Mouse (Mus musculus) stomach, postnatal 0 days (tissue): ENCODE results near the gene Nrp2. TPM values are rescaled to one million over a fixed set of nuclear protein-coding genes. Genes with fewer than 3 reads are reported as not detected.

ENCODE experiments used
- ATAC-seq: fragments of 200-750 bp; cut with Nextera tagmentation; 2 replicates; pipeline ENCODE4 v1.8.0; 2017; ENCODE audit not compliant: low FRiP score, low TSS enrichment
- DNase-seq: peaks from one replicate; pipeline ENCODE4 v3.0.0-alpha.2; 2016; ENCODE audit warnings: low spot score
- H3K27ac ChIP-seq: fragments of 300-500 bp; sonication (generic); replicated peaks from 2 replicates; pipeline ENCODE4 v1.5.1; 2014; ENCODE audit warnings: mild to moderate bottlenecking, control low read depth
- H3K27me3 ChIP-seq: fragments of 300-500 bp; sonication (generic); 2 replicates; pipeline ENCODE4 v1.6.1; 2014; ENCODE audit warnings: low read length; ENCODE audit not compliant: control insufficient read depth, insufficient read depth
- H3K36me3 ChIP-seq: fragments of 300-500 bp; sonication (generic); 2 replicates; pipeline ENCODE4 v1.6.1; 2014; ENCODE audit warnings: low read length, mixed read lengths; ENCODE audit not compliant: control insufficient read depth, insufficient read depth
- H3K4me1 ChIP-seq: fragments of 300-500 bp; sonication (generic); replicated peaks from 2 replicates; pipeline ENCODE4 v1.6.1; 2014; ENCODE audit warnings: antibody characterized with exemption; ENCODE audit not compliant: control insufficient read depth, insufficient read depth
- H3K4me2 ChIP-seq: fragments of 300-500 bp; sonication (generic); replicated peaks from 2 replicates; pipeline ENCODE4 v1.6.1; 2014; ENCODE audit warnings: low read depth, mild to moderate bottlenecking, control low read depth, moderate library complexity
- H3K4me3 ChIP-seq: fragments of 300-500 bp; sonication (generic); 2 replicates; pipeline ENCODE4 v1.5.1; 2014; ENCODE audit warnings: low read depth, low read length, control low read depth
- H3K9ac ChIP-seq: fragments of 300-500 bp; sonication (generic); 2 replicates; pipeline ENCODE4 v1.6.1; 2014; ENCODE audit warnings: mild to moderate bottlenecking, low read length, control low read depth, mixed read lengths
- H3K9me3 ChIP-seq: fragments of 300-500 bp; sonication (generic); 2 replicates; pipeline ENCODE4 v1.6.1; 2016; ENCODE audit warnings: low read length; ENCODE audit not compliant: control insufficient read depth
- CTCF ChIP-seq: IDR thresholded peaks from 2 replicates; pipeline ENCODE4 v1.5.1; 2016; ENCODE audit warnings: antibody characterized with exemption, low read depth, mild to moderate bottlenecking, moderate library complexity
- EP300 ChIP-seq: optimal IDR thresholded peaks from 2 replicates; pipeline ENCODE3; 2016; ENCODE audit warnings: antibody characterized with exemption
- WGBS: fragments of 180-500 bp; shearing (Covaris S2); extraction: QIAGEN DNeasy Blood & Tissue Kit; methylation state at CpG from one replicate; pipeline ENCODE4 v1.1.7; 2014; 5-methylcytosine and 5-hydroxymethylcytosine counted together
- polyA plus RNA-seq: library from polyadenylated mRNA; unstranded; fragments of >200 nt; fragmentation: Nextera tagmentation; extraction: Ambion mirVana; gene quantifications from 2 replicates; pipeline ENCODE4 v1.2.1, GENCODE M21; 2015

Gene Nrp2
- polyA plus RNA-seq, 1 experiment from 2014 or later: 10.2 TPM

GRCm38 (mm10) chr1:62778910-62779309, 75.8 kb downstream of the Nrp2 start:
- Histone ChIP-seq H3K4me1 (no peaks in the 10 kb centered on the region), H3K4me3 (no peak overlapping the region), H3K27me3 (no peaks in the 10 kb centered on the region), H3K36me3 (peaks cover 5% of the 10 kb centered on the region), H3K9ac (no peak overlapping the region), H3K4me2 (no peak overlapping the region), H3K9me3 (no peaks in the 10 kb centered on the region), H3K27ac (no peak overlapping the region)
- ATAC-seq (no peak), DNase-seq (no peak)
- no peak for TF ChIP-seq CTCF
- no peak for TF ChIP-seq EP300
- 83% methylated on average over 4 of the region's 4 CpGs for WGBS

GRCm38 (mm10) chr1:62780068-62780761, 77.1 kb downstream of the Nrp2 start:
- Histone ChIP-seq H3K9me3 (no peaks in the 10 kb centered on the region), H3K27ac (no peak overlapping the region), H3K9ac (no peak overlapping the region), H3K4me2 (no peak overlapping the region), H3K36me3 (peaks cover 5% of the 10 kb centered on the region), H3K4me3 (no peak overlapping the region), H3K27me3 (no peaks in the 10 kb centered on the region), H3K4me1 (no peaks in the 10 kb centered on the region)
- no peak for ATAC-seq
- 33% methylated on average over 15 of the region's 15 CpGs for WGBS
- DNase-seq: no peak
- TF ChIP-seq EP300: no peak
- no peak for TF ChIP-seq CTCF

- Histone ChIP-seq H3K36me3 (peaks cover 5% of the 10 kb centered on the region), H3K9ac (no peak overlapping the region), H3K9me3 (no peaks in the 10 kb centered on the region), H3K27me3 (no peaks in the 10 kb centered on the region), H3K4me2 (no peak overlapping the region), H3K27ac (no peak overlapping the region), H3K4me3 (no peak overlapping the region), H3K4me1 (no peaks in the 10 kb centered on the region)
- ATAC-seq (no peak), DNase-seq (no peak)
- WGBS: 85% methylated on average over 2 of the region's 2 CpGs
- TF ChIP-seq EP300: no peak
- no peak for TF ChIP-seq CTCF
Measured at GRCm38 (mm10) chr1:62782155-62782554, 79.1 kb downstream of the Nrp2 start.

GRCm38 (mm10) chr1:62782573-62782972, 79.5 kb downstream of the Nrp2 start:
- Histone ChIP-seq H3K4me1 (no peaks in the 10 kb centered on the region), H3K9ac (no peak overlapping the region), H3K9me3 (no peaks in the 10 kb centered on the region), H3K27me3 (no peaks in the 10 kb centered on the region), H3K36me3 (peaks cover 8% of the 10 kb centered on the region), H3K27ac (no peak overlapping the region), H3K4me3 (no peak overlapping the region), H3K4me2 (no peak overlapping the region)
- DNase-seq (no peak), ATAC-seq (no peak)
- TF ChIP-seq EP300: no peak
- no peak for TF ChIP-seq CTCF

GRCm38 (mm10) chr1:62783354-62784083, 80.4 kb downstream of the Nrp2 start:
- TF ChIP-seq CTCF (peak; percentile 57), EP300 (no peak)
- Histone ChIP-seq H3K27me3 (no peaks in the 10 kb centered on the region), H3K9ac (no peak overlapping the region), H3K9me3 (no peaks in the 10 kb centered on the region), H3K4me2 (no peak overlapping the region), H3K27ac (no peak overlapping the region), H3K4me3 (no peak overlapping the region), H3K36me3 (peaks cover 8% of the 10 kb centered on the region), H3K4me1 (no peaks in the 10 kb centered on the region)
- ATAC-seq: peak; percentile 78; the same call in 1 of the 2 replicates
- DNase-seq: peak; percentile 44
- WGBS: 78% methylated on average over 18 of the region's 18 CpGs

GRCm38 (mm10) chr1:62784084-62784392, 81.0 kb downstream of the Nrp2 start:
- Histone ChIP-seq H3K9ac (no peak overlapping the region), H3K9me3 (no peaks in the 10 kb centered on the region), H3K4me3 (no peak overlapping the region), H3K4me2 (no peak overlapping the region), H3K36me3 (peaks cover 8% of the 10 kb centered on the region), H3K27ac (no peak overlapping the region), H3K4me1 (no peaks in the 10 kb centered on the region), H3K27me3 (no peaks in the 10 kb centered on the region)
- ATAC-seq (no peak), DNase-seq (no peak)
- TF ChIP-seq CTCF (no peak), EP300 (no peak)
- 62% methylated on average over 5 of the region's 5 CpGs for WGBS
